Mouse (Mus musculus) kidney, postnatal 4 days (tissue): Measurements from ENCODE around the gene Kcnj5.

Experiments
- DNase-seq, 2 experiments: peaks; one replicate each; pipeline ENCODE4 v3.0.0; 2021; ENCODE audit warnings: mixed read lengths in 2 of 2

Gene Kcnj5

DNA sequence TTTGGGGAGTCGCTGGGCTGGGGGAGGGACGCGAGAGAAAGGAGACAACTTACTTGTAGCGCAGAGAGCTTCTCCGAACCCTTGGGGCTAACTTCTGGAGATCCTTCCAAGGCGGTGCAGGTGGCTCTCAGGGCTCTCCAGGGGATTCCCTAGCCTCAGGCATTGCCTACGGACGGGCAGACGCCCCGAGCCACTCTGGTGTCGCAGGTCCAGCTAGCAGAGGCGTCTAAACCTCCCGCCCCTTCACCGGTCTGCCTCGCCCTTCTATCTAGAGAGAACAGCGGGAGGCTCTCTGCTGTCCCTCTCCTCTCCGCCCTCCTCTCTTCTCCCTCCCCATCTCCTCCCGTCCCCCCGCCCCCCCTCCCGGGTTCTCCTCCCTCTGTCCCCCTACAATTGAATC, at the start of gene Kcnj5:
TSS of gene Kcnj5 (minus strand) at position 300 of the 400 bp plus-strand sequence.
- peak; percentile 32 to 57 for DNase-seq

DNA sequence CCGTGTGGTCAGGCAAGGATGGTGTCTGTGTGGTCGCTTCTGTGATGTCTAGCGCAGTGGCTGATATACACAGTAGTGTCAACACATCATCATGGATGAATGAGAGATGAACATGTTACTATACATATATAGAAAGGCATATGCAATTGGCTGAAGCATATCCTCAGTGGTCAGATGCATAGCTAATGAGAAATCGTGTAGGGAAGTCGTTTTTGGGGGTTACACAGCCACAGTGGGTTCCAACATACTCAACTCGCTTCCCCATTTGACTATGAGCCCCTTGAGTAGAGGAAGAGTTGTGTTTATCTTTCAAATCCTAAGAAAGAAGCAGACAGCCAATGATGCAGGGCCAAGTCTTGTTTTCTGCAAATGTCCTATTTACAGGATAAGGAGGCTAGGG, 48.6 kb upstream of the Kcnj5 start:
- no peak for DNase-seq

DNA sequence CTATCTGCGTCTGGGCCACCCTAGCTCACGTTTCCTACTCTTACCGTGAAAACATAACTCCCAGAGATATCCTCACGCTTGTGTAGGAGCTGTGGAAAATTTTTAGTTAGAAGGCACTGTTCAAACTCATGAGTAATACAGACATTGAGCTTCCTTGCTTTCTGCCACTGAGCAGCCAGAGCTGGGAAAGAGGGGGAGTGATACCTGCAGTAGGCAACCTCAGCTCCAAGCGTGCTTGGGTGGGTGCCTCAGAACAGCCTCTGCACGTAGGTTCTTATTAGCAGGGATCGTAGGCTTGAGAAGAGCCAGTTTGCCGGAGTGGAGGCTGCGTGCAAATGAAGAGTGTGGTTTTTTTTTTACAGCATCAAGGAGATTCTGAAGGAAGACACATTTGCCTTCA, 47.6 kb upstream of the Kcnj5 start:
- DNase-seq = no peak

DNA sequence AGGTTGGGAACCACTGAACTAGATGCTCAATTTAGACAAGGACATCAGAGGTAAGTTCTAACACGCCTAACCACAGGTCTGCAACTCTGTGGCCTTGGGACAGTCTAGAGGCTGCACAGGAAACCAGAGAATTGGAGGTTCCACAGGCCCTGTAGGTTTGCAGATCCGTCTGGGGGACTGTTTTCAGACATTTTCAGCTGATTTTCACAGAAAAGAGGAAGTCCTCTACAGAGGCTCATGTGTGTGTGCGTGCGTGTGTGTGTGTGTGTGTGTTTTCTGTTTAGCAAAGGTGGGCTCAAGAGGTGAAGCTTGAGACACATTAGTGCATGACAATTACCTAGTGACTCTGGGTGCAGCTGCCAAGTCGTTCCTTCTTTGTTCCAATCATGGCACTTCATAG, 46.9 kb upstream of the Kcnj5 start:
- DNase-seq = no peak

DNA sequence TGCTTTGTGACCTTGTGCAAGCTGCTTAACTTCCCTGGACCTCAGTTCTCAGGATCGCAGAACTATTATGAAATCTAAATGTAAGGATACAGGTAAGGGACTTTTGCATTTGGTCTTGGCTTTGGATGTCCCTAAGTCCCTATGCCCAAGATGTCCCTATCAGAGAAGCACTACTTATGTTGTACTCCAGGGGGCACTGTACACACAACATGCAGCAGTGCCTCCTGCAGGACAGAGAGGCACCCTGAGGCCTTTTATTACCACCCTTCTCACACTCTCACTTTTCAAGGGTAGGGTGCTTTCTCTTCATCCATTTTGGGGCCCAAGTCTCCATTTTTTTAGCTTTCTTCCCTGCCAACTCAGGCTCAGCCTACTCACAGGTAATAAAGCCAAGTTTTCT, 44.0 kb upstream of the Kcnj5 start:
- no peak for DNase-seq

DNA sequence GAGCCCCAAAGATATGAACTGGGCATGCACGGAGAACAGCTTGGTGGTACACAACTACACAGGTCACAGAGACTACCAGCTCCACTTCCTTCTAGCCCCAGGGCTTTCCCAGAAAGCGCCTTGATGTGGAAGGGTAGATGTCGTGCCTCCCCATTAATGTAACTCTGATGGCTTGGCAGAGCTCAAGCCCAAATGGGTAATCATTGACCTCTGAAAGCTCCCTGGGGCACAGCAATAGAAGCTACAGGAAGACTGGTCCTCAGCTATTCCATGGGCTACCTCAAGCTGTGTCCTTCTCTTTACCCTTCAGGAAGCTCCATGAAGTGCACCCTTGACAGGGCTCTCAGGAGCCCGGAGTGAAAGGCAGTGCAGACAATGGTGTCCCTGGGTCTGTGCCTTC, 40.8 kb upstream of the Kcnj5 start:
- peak; percentile 49 to 71 for DNase-seq

DNA sequence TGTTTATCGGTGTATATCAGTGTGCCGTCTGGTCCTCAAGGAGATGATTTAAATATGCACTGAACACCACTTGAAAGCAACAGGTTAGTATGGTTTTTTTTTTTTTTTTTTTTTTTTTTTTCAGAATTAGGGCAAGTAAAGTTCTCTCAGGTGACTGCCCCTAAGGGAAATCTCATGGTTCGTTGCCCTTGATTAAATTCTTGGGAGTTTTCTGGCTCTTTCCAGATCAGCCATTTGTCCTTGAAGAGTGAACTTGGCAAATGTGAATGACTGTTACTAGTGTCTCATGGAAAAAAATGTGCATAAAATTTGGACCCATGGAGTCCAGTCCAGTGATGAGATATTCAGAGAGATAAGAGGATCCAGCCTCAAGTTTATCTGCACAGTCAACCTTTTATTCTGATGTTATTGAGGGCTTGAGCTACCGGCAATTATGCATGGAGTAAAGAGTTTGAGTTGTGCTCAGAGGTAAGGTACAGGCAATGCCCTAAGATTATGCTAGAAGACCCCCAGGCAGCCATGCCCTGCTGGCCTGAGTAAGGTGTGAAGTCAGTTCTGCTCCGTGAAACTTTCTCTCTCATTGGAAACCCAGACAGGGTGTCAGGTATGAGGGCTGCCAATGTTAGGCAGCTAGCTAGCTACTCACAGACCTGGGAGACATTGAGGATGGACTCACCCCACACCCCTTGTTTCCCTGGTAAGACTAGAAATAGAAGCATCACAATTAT, 32.9 kb upstream of the Kcnj5 start:
- no peak for DNase-seq

DNA sequence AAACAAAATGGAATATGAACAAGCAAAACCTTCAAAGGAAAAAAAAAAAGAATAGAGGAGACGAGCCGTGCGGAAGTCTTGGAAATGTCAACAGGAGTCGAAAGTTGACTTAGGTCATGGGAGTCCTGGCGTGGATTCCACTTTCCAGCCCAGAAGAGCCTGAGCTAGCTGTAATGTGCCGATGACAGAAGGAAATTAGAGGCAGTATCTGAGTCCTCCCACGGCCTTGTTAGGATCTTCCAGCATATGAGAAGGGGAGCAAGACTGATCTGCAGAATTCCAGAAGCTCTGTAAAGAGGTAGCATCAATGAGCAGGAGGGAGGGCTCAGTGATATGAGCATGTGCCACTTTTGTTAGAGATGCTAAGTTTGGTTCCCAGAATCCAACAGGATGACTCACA, 31.9 kb upstream of the Kcnj5 start:
- DNase-seq = no peak

DNA sequence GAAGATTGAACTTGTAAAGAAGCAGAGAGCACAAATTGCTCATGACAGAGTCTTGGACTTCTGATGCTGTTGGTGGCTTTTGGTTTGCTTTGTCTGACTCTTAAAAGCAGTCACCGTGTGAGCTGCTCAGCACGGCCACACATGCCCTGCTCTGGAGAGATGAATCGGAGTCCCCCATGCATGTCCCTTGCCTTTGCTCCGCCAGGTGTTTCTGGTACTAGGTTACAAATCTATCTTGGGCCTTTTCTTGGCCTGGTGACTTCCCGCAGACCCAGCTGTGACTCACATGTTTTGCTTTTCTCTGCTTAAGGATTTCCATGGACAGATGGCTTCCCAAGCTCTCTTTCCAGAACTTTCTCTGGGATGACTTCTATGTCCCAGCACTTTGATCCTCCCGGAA, 29.5 kb upstream of the Kcnj5 start:
- no peak for DNase-seq

DNA sequence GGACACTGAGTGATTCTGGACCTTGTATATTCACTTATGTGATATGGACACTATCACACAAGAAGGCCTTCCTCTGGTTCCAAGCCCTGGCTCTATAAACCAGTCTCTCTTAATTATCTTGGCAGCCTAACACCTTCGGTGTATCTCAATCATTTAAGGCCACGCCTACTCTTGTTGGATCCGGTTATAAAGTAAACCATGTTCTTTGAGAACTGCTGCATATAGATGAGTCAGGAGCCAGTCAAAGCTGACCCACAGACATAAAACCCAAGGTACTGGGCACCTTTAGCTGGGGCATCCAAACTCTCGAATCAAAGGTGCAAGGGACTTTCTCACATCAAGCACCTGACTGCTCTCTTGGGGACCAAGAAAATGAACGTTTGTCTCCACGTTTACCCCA, 28.1 kb upstream of the Kcnj5 start, which contains the start of gene Kcnj1:
TSS of gene Kcnj1 (plus strand) at position 292 of the 400 bp plus-strand sequence.
- DNase-seq = no peak

DNA sequence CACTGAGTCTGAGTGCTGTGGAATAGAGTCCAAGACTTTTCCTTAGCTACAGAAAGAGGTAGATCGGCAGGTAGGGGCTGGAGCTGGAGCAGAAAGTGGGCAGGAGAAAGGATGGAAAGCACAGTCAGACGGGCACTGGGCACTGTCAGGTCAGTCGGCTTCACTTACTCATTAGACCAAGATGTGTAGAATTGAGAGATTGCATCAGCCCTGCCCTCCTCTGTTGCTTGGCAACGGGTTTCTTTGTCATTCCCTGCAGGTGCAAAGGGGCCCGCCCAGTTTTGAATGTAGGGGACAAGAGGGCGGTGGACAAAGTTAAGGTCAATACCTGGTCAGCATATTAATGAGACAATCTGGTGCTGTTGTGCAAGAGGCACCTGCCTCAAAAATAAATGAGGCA, 25.2 kb upstream of the Kcnj5 start:
- DNase-seq = peak in 1 of 2 experiments; percentile 51

DNA sequence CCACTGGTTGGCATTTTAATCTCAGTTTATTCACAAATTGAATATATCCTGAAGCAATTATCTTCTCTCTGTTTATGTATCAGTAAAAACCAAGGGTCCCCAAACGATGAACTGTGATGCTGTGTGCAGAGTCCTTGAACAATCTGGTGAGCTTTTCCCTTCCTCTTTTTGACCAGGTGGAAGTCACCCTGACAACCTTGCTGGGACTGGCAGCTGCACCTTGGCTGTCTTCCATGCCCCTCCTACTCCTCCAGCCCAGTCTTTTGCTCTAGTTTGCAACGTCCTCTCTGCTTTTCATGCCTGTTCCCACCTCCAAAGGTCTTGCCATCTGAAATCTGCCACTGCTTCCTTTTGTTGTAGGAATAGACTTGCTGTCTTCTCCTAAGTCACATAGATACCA, 24.7 kb upstream of the Kcnj5 start:
- peak; percentile 56 to 68 for DNase-seq

DNA sequence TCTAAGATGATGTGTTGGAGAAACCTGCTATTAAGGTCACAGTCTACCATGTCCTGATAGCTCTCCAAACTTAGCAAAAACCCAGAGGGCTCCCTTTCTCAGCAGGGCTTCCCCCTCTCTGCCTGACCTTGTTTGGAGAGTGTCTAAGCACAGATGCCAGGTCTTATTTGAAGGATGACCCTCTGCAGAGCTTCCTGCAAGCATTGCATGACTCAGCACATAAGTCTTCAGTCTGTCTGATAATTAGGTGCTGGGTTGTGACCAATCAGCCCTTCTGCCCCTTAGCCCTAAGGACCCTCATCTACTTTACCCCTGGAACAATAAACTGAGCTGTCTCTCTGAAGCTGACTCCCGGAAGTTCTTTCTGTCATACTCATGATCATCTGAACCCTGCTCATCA, 16.6 kb upstream of the Kcnj5 start:
- no peak for DNase-seq

DNA sequence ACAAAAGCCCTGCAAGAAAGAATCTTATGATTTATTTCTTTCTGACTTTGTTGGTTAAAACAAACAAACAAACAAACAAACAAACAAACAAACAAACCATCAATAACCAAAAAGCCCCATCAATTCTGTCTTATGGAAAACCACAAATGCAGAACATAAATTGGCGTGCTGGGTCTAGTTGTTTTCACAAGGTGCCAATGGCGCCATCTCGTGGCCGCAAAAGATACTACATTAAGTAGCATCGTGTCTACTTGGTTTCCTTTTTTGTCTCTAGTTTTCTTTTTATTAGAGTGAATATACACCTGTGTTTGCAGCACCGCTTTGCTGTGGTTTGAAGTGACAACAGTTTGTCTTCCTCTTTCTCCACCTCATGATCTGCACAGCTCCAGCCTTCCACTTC, 6.2 kb upstream of the Kcnj5 start:
- DNase-seq = peak; percentile 87 to 89

DNA sequence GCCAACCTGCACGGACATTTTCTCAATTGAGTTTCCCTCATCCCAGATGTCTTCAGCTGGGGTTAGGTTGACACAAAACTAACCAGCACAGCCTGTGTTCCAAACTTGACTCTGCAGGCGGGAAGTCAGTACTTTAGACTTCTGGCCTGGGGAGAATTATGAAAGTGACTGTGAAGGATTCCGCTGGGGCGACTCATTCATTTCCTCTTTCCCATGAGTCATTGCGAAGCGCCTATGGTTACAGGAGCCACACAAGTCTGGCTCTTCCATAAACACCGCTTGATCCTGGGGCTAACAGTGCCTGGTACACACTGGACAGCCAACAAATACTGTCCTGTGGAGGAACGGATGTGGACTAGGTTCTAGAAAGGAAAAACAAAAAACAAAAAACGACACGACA, 5.2 kb upstream of the Kcnj5 start:
- no peak for DNase-seq

DNA sequence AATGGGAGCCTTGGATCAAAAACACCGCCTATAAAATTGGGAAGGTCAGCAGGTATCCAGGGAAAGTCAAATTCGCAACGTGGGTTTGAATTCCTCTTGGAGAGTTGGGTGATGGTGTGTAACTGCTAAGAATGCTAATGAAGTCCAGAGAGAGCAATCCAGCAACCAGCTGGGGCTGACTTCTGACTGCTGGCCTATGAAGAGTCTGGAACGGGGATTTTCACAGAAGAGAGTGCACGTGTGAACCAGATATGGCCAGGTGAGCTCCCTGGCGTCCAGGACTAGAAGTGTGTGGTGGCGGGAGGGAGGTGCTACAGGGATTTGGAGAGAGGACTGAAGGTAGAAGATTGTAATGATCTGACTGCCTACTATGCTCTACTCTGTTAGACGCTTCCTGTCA, 3.9 kb upstream of the Kcnj5 start:
- DNase-seq = no peak

DNA sequence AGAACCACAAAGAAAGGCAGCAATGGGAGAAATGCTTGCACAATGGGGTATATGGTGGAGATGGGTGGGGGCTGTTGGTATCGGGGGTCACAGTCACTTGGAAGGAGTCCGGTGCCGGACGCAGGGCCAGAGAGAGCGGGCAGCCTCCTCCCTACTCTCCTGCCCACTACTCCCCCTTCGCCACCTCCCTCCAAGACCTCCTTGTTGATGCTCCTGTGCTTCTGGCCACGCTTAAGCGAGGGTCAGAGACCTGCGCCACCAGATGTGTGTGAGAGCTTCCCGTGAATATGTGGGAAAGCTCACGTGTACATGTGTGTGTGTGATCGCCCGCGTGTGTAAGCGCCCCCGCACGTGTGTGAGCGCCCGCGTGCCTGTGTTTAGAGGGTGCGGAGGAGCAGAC, 339 bp upstream of the Kcnj5 start:
- peak in 1 of 2 experiments; percentile 32 for DNase-seq

DNA sequence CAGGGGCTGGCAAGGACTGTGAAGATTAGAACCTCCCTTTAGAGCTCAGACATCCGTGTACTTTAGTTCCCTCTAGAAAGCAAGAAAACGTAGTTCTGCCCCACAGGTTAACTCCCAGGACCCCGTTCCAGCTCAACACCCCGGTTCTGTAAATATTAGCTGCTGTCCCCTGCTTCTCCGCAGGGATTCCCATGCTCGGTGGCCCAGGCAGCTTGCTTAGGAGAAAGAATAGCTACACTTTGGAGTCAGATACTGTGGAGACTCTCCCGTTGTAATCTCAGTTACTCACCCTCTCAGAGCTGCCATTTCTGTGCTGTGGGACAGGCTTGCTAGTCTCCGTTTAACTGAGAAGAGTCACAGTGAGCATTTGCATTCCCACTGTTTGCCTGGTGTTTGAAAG, 1.2 kb downstream of the Kcnj5 start:
- DNase-seq = peak in 1 of 2 experiments; percentile 40

DNA sequence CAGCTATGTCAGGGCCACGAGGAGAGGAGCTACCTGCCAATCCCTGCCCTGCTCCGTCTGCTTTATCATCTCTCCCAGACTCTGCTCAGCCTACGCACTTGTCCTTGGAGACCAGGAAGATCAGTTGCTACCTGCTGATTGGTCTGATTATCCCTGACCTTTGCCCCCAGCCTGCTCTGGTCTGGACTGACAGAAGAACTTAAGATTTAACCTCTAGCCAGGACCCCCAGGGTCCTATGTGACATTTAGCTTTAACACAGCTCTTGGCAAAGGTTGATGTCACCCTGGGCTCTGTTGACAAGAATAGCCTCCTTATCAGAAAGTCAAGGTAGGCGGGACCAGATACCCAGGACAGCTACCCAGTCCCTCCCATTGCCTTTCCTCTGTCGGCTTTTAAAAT, 3.3 kb downstream of the Kcnj5 start:
- no peak for DNase-seq

DNA sequence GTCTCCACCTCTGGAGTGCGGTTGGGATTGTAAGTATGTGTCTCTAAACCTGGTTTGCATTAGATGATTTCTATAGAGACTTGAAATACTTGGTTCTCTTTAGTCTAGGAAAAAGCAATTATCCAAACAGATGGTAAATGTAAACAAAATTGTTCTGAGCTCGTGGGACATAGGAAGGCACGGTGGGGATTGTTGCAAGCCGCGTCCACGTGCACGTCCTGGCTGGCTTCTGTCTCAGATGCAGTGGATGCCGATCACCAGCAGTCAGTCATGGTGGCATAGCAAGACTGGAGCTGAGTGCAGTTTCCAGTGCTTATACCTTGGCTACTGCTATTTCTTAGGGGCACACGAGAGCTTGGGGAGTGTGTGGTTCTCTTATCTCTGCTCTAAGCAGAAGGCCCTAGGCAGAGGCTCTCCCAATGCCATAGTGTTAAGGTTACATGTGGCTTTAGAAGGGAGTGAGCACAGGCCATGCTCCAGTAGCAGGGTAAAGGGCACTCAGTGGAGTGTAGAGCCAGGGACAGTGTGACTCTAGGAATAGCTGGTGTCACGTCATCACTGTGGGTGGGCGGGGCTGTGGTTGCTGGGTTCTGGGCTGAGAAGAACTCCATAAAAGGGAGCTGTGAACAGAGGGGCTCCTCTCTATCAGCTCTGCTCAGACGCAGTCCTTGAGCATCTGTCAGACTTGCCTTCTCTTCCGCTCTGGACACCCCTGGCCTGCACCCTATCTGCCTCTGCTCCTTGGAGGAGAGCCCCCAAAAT, 8.6 kb downstream of the Kcnj5 start:
- peak in 1 of 2 experiments; percentile 34 for DNase-seq

DNA sequence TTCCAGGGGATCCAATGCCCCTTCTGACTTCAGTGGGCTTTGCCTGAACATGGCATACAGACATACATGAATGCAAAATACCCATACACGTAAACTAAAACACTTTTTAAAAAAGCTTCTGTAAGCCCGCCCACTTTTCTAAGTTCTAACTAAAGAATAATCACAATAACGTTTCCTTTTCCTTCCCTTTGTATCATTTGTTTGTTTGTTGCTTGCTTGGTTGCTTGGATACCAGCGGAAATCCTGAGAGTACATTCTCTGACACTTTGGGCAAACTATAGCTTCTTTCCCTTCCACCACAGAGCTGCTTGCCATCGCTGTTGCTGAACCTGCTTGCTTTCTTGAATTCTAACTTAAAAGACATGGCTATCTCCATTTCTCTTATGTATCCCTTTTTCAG, 13.0 kb downstream of the Kcnj5 start:
- DNase-seq = no peak

DNA sequence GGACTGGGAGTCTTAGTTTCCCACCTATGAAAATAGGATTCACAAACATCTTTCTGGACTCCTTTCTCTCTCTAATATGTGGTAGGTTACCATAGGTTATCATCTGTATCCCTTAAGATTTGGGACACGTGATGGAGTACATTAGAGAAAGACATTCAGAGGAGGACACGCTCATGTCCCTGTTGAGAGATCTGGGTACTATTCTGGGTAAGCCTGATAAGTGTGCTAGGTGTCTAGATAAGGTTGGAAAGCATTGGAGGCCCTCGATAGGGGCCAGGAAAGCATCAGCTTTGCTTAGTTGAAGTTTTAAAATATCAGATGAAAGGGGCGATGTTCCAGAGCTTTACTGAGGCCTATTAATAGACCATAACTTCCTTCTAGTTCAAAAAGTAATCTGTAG, 15.4 kb downstream of the Kcnj5 start:
- DNase-seq = no peak

DNA sequence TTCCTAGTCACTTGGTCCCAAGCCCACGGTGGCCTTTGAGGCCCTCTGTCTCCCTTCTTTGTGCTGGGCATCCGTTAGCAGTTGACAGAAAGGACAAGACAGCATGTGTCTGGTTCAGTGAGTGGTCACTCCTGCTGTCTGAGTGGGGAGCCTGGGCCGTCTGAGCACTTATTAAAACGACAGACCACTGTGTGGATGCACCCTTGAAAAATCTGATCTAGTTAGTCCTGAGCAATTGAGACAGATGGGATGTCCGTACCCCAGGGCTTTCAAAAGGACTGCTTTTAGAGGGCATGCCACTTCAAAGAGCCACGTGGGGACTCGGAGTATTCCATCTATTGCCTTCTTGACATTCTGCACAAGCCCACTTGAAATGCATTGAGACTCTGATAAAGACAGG, 20.5 kb downstream of the Kcnj5 start:
- no peak for DNase-seq

DNA sequence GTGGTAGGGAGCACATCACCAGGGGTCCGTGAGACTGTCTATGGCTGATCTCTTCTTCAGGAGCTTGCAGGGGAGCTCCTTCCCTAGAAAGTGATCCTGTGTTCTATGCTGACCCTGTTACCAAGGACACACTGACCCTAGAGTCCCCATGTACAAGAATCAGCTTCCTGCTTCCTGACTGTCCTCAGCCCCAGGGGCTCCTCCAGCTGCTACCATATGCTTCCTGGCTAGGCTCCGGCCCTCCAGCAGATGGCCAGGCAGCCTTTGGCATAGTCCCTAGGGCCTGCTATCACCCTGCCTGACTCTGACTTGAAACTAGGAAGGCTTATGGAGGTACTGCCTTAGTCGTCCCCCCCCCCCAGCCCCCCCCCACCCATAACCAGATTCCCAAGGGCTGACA, 24.0 kb downstream of the Kcnj5 start:
- DNase-seq = peak; percentile 40 to 66

DNA sequence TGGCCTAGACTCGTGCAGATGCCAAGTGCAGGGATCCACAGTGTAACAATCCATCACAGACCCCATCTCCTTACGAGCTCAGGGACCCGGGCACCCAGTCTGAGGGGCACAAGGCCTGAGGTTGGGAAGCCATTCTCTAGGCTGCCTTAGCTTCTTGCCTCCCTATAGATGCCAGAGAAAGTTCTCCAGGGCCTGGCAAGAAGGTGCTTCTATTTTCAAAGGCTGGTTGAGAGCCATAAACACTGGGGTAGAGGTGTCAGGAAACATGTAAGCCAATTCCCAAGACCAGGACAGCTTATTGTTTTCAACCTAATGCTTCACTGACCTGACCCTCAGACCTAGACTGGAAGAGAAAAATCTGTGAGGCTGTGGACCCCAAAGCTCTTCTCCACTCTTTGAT, 28.2 kb downstream of the Kcnj5 start:
- no peak for DNase-seq
